Mouse (Mus musculus) liver, embryonic 14.5 days (tissue): ENCODE data around the gene Hist1h2an. TPM values are rescaled to one million over a fixed set of nuclear protein-coding genes. Genes with fewer than 3 reads are reported as not detected.
"Not testable (repeated sequence)": the region's sequence is repeated elsewhere in the genome, so short reads cannot be mapped to it uniquely, and the experiment has no call there.

Experiments
- ATAC-seq: fragments of 200-750 bp; cut with Nextera tagmentation; 2 replicates; pipeline ENCODE4 v1.8.0; 2017; ENCODE audit warnings: moderate number of reproducible peaks, mild to moderate bottlenecking, moderate library complexity; ENCODE audit not compliant: insufficient read depth
- DNase-seq, 3 experiments: peaks; one replicate each; pipeline ENCODE4 v3.0.0-alpha.2; 2012 to 2013; ENCODE audit warnings: low read depth in 3 of 3, low spot score in 3 of 3
- H3K27ac ChIP-seq: fragments of 300-500 bp; sonication (generic); 2 replicates; pipeline ENCODE4 v1.5.1; 2014; ENCODE audit warnings: moderate library complexity, mild to moderate bottlenecking, control low read depth, inconsistent platforms
- H3K27me3 ChIP-seq: fragments of 300-500 bp; sonication (generic); 2 replicates; pipeline ENCODE4 v1.6.1; 2014; ENCODE audit warnings: mild to moderate bottlenecking, low read length, moderate library complexity; ENCODE audit not compliant: control insufficient read depth, insufficient read depth
- H3K36me3 ChIP-seq: fragments of 300-500 bp; sonication (generic); replicated peaks from 2 replicates; pipeline ENCODE4 v1.6.1; 2014; ENCODE audit warnings: low read depth; ENCODE audit not compliant: control insufficient read depth, insufficient read depth
- H3K4me1 ChIP-seq, 2 experiments: fragments of 200-500 bp in 1 of 2; fragments of 300-500 bp in 1 of 2; sonication (generic) in 1 of 2; replicated peaks; 2 replicates each; pipeline ENCODE4 v1.6.1; 2012 to 2014; ENCODE audit warnings: antibody characterized with exemption in 1 of 2, inconsistent platforms in 1 of 2, low read length in 1 of 2; ENCODE audit not compliant: control insufficient read depth in 2 of 2, insufficient read depth in 2 of 2
- H3K4me2 ChIP-seq: fragments of 300-500 bp; sonication (generic); 2 replicates; pipeline ENCODE4 v1.6.1; 2014; ENCODE audit warnings: low read depth, mild to moderate bottlenecking, control low read depth, moderate library complexity
- H3K4me3 ChIP-seq, 2 experiments: fragments of 200-500 bp in 1 of 2; fragments of 300-500 bp in 1 of 2; sonication (generic) in 1 of 2; 2 replicates each; pipeline ENCODE4 v1.5.1; 2012 to 2014; ENCODE audit warnings: low read depth in 2 of 2, low read length in 2 of 2, mild to moderate bottlenecking in 2 of 2, control low read depth in 1 of 2, inconsistent platforms in 1 of 2, moderate library complexity in 1 of 2; ENCODE audit not compliant: insufficient read depth in 1 of 2
- H3K9ac ChIP-seq: fragments of 300-500 bp; sonication (generic); replicated peaks from 2 replicates; pipeline ENCODE4 v1.6.1; 2014; ENCODE audit warnings: mild to moderate bottlenecking, control low read depth, moderate library complexity
- H3K9me3 ChIP-seq: fragments of 300-500 bp; sonication (generic); 2 replicates; pipeline ENCODE4 v1.6.1; 2016; ENCODE audit warnings: low read length, mixed read lengths; ENCODE audit not compliant: control insufficient read depth
- CTCF ChIP-seq: IDR thresholded peaks from 2 replicates; pipeline ENCODE4 v1.5.1; 2016; ENCODE audit warnings: antibody characterized with exemption, low read depth, control low read depth
- EP300 ChIP-seq: IDR thresholded peaks from 2 replicates; pipeline ENCODE4 v1.6.1; 2016; ENCODE audit warnings: antibody characterized with exemption, low read depth
- WGBS: fragments of 180-500 bp; shearing (Covaris S2); extraction: QIAGEN DNeasy Blood & Tissue Kit; methylation state at CpG from one replicate; pipeline ENCODE4 v1.1.7; 2014; ENCODE audit not compliant: insufficient replicate concordance; 5-methylcytosine and 5-hydroxymethylcytosine counted together
- polyA plus RNA-seq, 2 experiments: library from polyadenylated mRNA; depleted of rRNA in 1 of 2; stranded (reverse) in 1 of 2; unstranded in 1 of 2; fragments of >200 nt; fragmentation: Nextera tagmentation in 1 of 2; extraction: Ambion mirVana in 1 of 2; gene quantifications; 2 replicates each; pipeline versions ENCODE4 v1.2.1 to v1.2.3; 2012 to 2014

The Hist1h2an gene
- polyA plus RNA-seq, 2 experiments, result 10.9 to 12.7 TPM

GRCm38 (mm10) chr13:21753051-21753523 is 33.9 kb downstream of the Hist1h2an start:
- peak overlapping the region; percentile 61 to 66 for H3K4me3 ChIP-seq
- peak overlapping the region; percentile 97 for H3K27ac ChIP-seq
- 1% methylated on average over 10 of the region's 10 CpGs for WGBS
- H3K27me3 ChIP-seq, result no peaks in the 10 kb centered on the region
- H3K36me3 ChIP-seq, result no peaks in the 10 kb centered on the region
- DNase-seq (peak in 2 of 3 experiments; percentile 45 to 63), ATAC-seq (no peak)
- peak overlapping the region; percentile 79 for H3K4me2 ChIP-seq
- peak overlapping the region; percentile 96 for H3K9ac ChIP-seq
- no peaks in the 10 kb centered on the region for H3K9me3 ChIP-seq
- no peak; the same call in 1 of the 2 replicates for TF ChIP-seq EP300
- no peak; the same call in 1 of the 2 replicates for TF ChIP-seq CTCF
- H3K4me1 ChIP-seq, result peaks cover 9 to 12% of the 10 kb centered on the region in 2 experiments

DNA sequence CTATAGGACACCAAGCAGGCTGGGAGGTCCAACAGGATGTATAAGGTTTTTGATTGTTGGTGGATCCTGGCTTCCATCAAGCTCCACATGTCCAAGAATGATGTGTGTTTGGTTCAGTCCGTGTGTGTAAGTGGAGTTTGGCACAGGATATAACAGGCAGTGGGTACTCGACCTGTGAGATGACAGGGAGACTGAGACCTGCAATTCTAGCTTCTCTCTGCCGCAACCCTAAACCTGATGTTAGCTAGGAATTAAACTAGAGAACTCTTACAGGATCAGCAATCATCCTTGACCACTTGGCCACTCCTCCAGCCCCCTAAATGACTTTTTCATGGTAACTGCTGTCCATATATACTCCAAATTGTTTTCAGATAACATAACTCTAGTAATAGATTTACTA is 34.7 kb downstream of the Hist1h2an start:
- H3K4me1 ChIP-seq, result peaks cover 9 to 14% of the 10 kb centered on the region in 2 experiments
- peak in 2 of 3 experiments; percentile 39 to 56 for DNase-seq
- H3K27ac ChIP-seq, result peak overlapping the region; percentile 97
- H3K9me3 ChIP-seq, result no peaks in the 10 kb centered on the region
- peak overlapping the region; percentile 61 to 62 for H3K4me3 ChIP-seq
- 35% methylated on average over 3 of the region's 3 CpGs for WGBS
- TF ChIP-seq EP300 (0 out of 2 replicates have a peak, but pooled peaks have one; percentile 2), CTCF (no peak)
- peak overlapping the region; percentile 96 for H3K9ac ChIP-seq
- no peaks in the 10 kb centered on the region for H3K36me3 ChIP-seq
- no peak for ATAC-seq
- no peaks in the 10 kb centered on the region for H3K27me3 ChIP-seq
- peak overlapping the region; percentile 79 for H3K4me2 ChIP-seq

DNA sequence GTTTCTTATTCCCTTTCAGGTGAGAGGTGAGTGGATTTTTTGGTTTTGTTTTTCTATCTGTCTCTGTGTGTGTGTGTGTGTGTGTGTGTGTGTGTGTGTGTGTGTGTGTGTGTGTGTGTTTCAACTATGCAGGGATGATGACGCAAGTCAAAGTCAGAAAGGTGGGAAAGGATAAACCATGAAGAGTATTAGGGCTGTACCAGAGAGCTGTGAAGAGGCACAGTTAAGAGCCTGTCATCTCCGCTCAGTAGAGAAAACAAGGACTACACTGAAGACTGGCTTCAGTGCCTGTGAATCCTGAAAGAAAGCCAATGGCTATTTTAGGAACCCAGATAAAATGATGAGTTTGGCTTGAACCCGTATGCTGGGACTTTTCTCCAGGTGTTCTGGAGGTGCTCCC is 35.2 kb downstream of the Hist1h2an start:
- peak overlapping the region; percentile 96 for H3K9ac ChIP-seq
- H3K4me3 ChIP-seq, result peak overlapping the region; percentile 42 to 61; a peak in 3 of 4 replicates
- peak overlapping the region; percentile 97 for H3K27ac ChIP-seq
- DNase-seq (no peak), ATAC-seq (no peak)
- peak overlapping the region; percentile 79 for H3K4me2 ChIP-seq
- H3K36me3 ChIP-seq, result no peaks in the 10 kb centered on the region
- H3K9me3 ChIP-seq, result no peaks in the 10 kb centered on the region
- WGBS, result 34% methylated on average over 3 of the region's 3 CpGs
- H3K4me1 ChIP-seq, result peaks cover 9 to 17% of the 10 kb centered on the region in 2 experiments
- TF ChIP-seq CTCF, result no peak
- no peak for TF ChIP-seq EP300
- no peaks in the 10 kb centered on the region for H3K27me3 ChIP-seq

DNA sequence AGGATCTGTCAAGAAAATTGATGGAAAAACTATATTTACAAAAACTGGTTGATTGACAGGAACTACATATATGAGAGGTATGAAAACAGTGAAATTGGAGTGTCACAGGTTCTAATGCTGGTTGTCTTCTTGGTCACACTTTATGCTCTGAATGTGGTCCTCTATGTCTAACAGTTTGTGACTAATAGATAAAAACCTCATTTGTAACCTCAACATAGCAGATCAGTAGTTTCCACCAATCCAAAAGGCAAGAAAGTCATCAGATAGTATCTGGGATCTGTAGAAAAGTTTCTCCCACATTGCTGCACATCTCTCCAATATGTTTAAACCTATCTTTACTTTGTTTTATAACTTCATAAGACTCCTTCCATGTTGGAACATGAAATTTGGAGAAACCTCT is 35.6 kb downstream of the Hist1h2an start:
- Histone ChIP-seq H3K27ac (peak overlapping the region; percentile 97), H3K27me3 (no peaks in the 10 kb centered on the region), H3K4me2 (peak overlapping the region; percentile 79), H3K4me3 (peak overlapping the region in 1 of 2 experiments; percentile 61; a peak in 1 of 4 replicates), H3K9ac (peak overlapping the region; percentile 96), H3K36me3 (no peaks in the 10 kb centered on the region), H3K4me1 (peaks cover 9 to 15% of the 10 kb centered on the region in 2 experiments), H3K9me3 (no peaks in the 10 kb centered on the region)
- no peak for ATAC-seq
- TF ChIP-seq EP300 (no peak), CTCF (no peak)
- no peak for DNase-seq

DNA sequence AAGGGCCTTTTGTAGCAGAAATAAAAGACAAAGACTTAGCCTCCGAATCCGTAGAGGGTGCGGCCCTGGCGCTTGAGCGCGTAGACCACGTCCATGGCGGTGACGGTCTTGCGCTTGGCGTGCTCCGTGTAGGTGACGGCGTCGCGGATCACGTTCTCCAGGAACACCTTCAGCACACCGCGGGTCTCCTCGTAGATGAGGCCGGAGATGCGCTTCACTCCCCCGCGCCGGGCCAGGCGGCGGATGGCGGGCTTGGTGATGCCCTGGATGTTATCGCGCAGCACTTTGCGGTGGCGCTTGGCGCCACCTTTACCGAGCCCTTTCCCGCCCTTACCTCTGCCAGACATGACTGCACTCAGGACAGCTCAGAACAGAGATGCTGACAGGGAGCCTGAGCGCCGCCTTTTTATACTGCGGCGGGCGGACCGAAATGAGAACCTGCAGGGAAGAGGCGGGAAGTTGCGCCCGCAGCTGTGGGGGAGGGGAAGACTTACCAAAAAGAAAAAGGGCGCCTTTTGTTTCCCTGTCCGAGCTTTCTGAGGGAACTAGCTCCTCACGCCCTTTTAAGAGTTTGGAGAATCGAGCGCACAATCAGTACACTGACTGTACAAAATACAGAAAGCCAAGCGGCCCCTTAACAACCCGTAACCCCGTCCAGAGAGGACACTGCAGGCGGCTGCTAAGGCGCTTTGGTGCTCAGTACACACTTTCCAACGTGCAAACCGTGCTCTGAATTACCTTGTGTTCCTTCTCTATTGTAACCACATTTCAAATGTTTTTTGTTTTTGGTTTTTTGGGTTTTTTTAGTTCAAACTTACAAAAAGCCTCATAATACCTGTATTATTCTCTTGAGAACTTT is 36.6 kb downstream of the Hist1h2an start, which contains the start of gene Hist1h4k:
Hist1h4k (minus strand) TSS at position 347 of the 859 bp plus-strand sequence.
- not testable (repeated sequence) for H3K36me3 ChIP-seq, H3K9me3 ChIP-seq, H3K27me3 ChIP-seq
- peak within 1 kb of the TSS; percentile 72 to 77 for H3K4me3 ChIP-seq
- ATAC-seq (peak; percentile 55), DNase-seq (peak; percentile 71 to 87 (median 74))
- peaks cover 11 to 16% of the 10 kb centered on the region in 2 experiments for H3K4me1 ChIP-seq
- H3K9ac ChIP-seq, result peak within 1 kb of the TSS; percentile 96
- TF ChIP-seq EP300, result peak; percentile 90
- H3K4me2 ChIP-seq, result peak within 1 kb of the TSS; percentile 79
- peak within 1 kb of the TSS; percentile 97 for H3K27ac ChIP-seq
- under 1% methylated on average over 41 of the region's 56 CpGs for WGBS
